Mouse (Mus musculus) hindbrain, embryonic 16.5 days (tissue): ENCODE results near the gene Arhgef17. TPM values are rescaled to one million over a fixed set of nuclear protein-coding genes. Genes with fewer than 3 reads are reported as not detected.
A peak's percentile ranks its signal among the peaks of the same experiment; 100 is the strongest.

Experiments used
- ATAC-seq: fragments of 200-750 bp; cut with Nextera tagmentation; 2 replicates; pipeline ENCODE4 v1.8.0; 2017; ENCODE audit warnings: moderate TSS enrichment, moderate library complexity
- H3K27ac ChIP-seq: fragments of 300-500 bp; sonication (generic); 2 replicates; pipeline ENCODE4 v1.5.1; 2014; ENCODE audit warnings: low read depth, mild to moderate bottlenecking, control low read depth, low read length, moderate library complexity
- H3K27me3 ChIP-seq: fragments of 300-500 bp; sonication (generic); replicated peaks from 2 replicates; pipeline ENCODE4 v1.6.1; 2014; ENCODE audit warnings: low read length; ENCODE audit not compliant: control insufficient read depth, insufficient read depth
- H3K36me3 ChIP-seq: fragments of 300-500 bp; sonication (generic); 2 replicates; pipeline ENCODE4 v1.6.1; 2014; ENCODE audit warnings: mild to moderate bottlenecking, low read length, moderate library complexity, mixed read lengths; ENCODE audit not compliant: control insufficient read depth, insufficient read depth
- H3K4me1 ChIP-seq: fragments of 300-500 bp; sonication (generic); 2 replicates; pipeline ENCODE4 v1.6.1; 2014; ENCODE audit warnings: low read depth, low read length; ENCODE audit not compliant: control insufficient read depth, insufficient read depth
- H3K4me2 ChIP-seq: fragments of 300-500 bp; sonication (generic); 2 replicates; pipeline ENCODE4 v1.6.1; 2014; ENCODE audit warnings: mild to moderate bottlenecking, low read length, control low read depth, moderate library complexity
- H3K4me3 ChIP-seq: fragments of 300-500 bp; sonication (generic); 2 replicates; pipeline ENCODE4 v1.5.1; 2014; ENCODE audit warnings: mild to moderate bottlenecking, low read length, control low read depth, moderate library complexity
- H3K9ac ChIP-seq: fragments of 300-500 bp; sonication (generic); 2 replicates; pipeline ENCODE4 v1.6.1; 2014; ENCODE audit warnings: low read depth, mild to moderate bottlenecking, control low read depth, low read length, moderate library complexity
- H3K9me3 ChIP-seq: fragments of 300-500 bp; sonication (generic); 2 replicates; pipeline ENCODE4 v1.6.1; 2014; ENCODE audit warnings: mild to moderate bottlenecking, low read length, moderate library complexity; ENCODE audit not compliant: control insufficient read depth
- WGBS: fragments of 180-500 bp; shearing (Covaris S2); extraction: QIAGEN DNeasy Blood & Tissue Kit; methylation state at CpG from one replicate; pipeline ENCODE4 v1.1.7; 2014; 5-methylcytosine and 5-hydroxymethylcytosine counted together
- polyA plus RNA-seq: library from polyadenylated mRNA; unstranded; fragments of >200 nt; fragmentation: Nextera tagmentation; extraction: Ambion mirVana; gene quantifications from 2 replicates; pipeline ENCODE4 v1.2.1, GENCODE M21; 2015

The Arhgef17 gene
- polyA plus RNA-seq, 1 experiment from 2014 or later: 13.6 TPM

DNA sequence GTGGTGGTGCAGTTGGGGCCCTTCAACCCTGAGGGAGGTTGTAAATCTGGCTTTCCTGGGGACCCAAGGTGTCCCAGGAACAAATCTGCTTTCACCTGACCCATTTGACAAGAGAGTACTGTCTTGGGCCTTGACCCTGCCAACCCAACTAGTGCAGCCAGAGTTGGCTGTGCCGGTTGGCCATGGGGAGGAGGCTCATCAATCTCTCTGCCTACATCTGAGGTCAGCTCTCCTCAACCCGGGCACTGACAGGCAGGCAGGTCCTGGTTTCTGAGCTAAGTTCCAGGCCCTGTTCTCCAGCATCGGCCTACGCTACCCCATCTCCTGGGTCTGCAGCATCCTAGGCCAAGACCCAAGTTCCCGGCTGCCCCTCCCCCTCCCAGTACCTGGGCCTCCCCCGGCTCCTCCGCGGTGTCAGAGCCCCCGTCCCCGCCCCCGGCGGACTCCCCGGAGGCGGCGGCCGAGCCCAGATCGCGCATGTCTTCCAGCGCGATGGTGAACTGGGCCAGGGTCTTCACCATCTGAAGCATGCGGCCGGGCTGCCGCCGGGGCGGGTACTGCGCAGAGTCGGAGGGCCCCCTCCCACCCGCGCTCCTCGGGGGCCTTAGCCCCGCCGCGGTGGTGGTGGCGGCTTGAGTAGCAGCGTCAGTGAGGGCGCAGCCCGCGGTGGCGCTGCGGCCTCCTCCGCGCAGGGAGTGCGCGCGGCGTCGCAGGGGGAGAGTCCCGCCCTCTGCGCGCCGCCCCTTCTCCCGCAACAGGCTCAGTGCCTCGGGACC, 37.7 kb downstream of the Arhgef17 start:
- peak overlapping the region; percentile 63 for H3K4me3 ChIP-seq
- peaks cover 20% of the 10 kb centered on the region for H3K4me1 ChIP-seq
- no peaks in the 10 kb centered on the region for H3K9me3 ChIP-seq
- peak; percentile 78 for ATAC-seq
- H3K27me3 ChIP-seq: no peaks in the 10 kb centered on the region
- WGBS: 4% methylated on average over 34 of the region's 53 CpGs
- H3K36me3 ChIP-seq: no peaks in the 10 kb centered on the region; the same call in 1 of the 2 replicates
- H3K4me2 ChIP-seq: peak overlapping the region; percentile 94
- H3K9ac ChIP-seq: peak overlapping the region; percentile 82
- peak overlapping the region; percentile 77 for H3K27ac ChIP-seq

- Histone ChIP-seq H3K4me1 (peaks cover 20% of the 10 kb centered on the region), H3K9ac (peak overlapping the region; percentile 82), H3K9me3 (no peaks in the 10 kb centered on the region), H3K27me3 (no peaks in the 10 kb centered on the region), H3K4me3 (peak overlapping the region; percentile 63), H3K27ac (peak overlapping the region; percentile 77), H3K4me2 (peak overlapping the region; percentile 94), H3K36me3 (no peaks in the 10 kb centered on the region; the same call in 1 of the 2 replicates)
- 30% methylated on average over 20 of the region's 20 CpGs for WGBS
- peak; percentile 25 for ATAC-seq
These were observed 38.5 kb downstream of the Arhgef17 start for GRCm38 (mm10) chr7:100893249-100894056.

DNA sequence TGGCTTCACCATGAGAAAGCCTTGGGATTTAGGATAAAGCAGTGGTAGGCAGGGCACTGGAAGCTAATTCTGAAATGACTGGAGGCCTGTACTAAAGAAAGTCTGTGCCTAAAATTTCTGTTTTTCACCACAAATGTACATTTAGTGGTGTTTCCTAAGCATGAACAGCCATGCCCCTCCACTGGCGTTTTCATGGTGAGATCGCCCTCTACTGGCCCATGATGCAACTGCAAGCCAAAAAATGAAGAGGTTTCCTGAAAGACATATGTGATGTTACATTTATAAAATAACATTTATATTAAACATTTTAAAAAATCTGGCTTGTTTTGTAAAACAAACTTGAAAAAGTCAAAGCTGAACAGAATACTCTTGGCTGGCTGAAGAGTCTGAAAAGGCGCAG, 45.4 kb downstream of the Arhgef17 start:
- no peak overlapping the region for H3K27ac ChIP-seq
- no peak for ATAC-seq
- peaks cover 16% of the 10 kb centered on the region for H3K36me3 ChIP-seq
- no peak overlapping the region for H3K9ac ChIP-seq
- no peak overlapping the region for H3K4me3 ChIP-seq
- H3K27me3 ChIP-seq: no peaks in the 10 kb centered on the region
- 27% methylated on average over 3 of the region's 3 CpGs for WGBS
- no peak overlapping the region for H3K4me2 ChIP-seq
- no peaks in the 10 kb centered on the region for H3K9me3 ChIP-seq
- no peaks in the 10 kb centered on the region for H3K4me1 ChIP-seq

- 92% methylated on average over 4 of the region's 4 CpGs for WGBS
- H3K4me2 ChIP-seq: no peak overlapping the region
- no peak overlapping the region for H3K4me3 ChIP-seq
- H3K36me3 ChIP-seq: peaks cover 18% of the 10 kb centered on the region
- no peaks in the 10 kb centered on the region for H3K9me3 ChIP-seq
- no peak overlapping the region for H3K27ac ChIP-seq
- no peak for ATAC-seq
- no peaks in the 10 kb centered on the region for H3K27me3 ChIP-seq
- no peak overlapping the region for H3K9ac ChIP-seq
- no peaks in the 10 kb centered on the region for H3K4me1 ChIP-seq
These were observed 47.4 kb downstream of the Arhgef17 start for GRCm38 (mm10) chr7:100884460-100884859.

GRCm38 (mm10) chr7:100881950-100882349, 50.0 kb downstream of the Arhgef17 start:
- no peaks in the 10 kb centered on the region for H3K9me3 ChIP-seq
- 92% methylated on average over 4 of the region's 4 CpGs for WGBS
- no peak overlapping the region for H3K4me3 ChIP-seq
- H3K4me2 ChIP-seq: no peak overlapping the region
- H3K9ac ChIP-seq: no peak overlapping the region
- peaks cover 25% of the 10 kb centered on the region for H3K36me3 ChIP-seq
- no peak overlapping the region for H3K27ac ChIP-seq
- H3K4me1 ChIP-seq: no peaks in the 10 kb centered on the region
- no peak for ATAC-seq
- H3K27me3 ChIP-seq: no peaks in the 10 kb centered on the region

DNA sequence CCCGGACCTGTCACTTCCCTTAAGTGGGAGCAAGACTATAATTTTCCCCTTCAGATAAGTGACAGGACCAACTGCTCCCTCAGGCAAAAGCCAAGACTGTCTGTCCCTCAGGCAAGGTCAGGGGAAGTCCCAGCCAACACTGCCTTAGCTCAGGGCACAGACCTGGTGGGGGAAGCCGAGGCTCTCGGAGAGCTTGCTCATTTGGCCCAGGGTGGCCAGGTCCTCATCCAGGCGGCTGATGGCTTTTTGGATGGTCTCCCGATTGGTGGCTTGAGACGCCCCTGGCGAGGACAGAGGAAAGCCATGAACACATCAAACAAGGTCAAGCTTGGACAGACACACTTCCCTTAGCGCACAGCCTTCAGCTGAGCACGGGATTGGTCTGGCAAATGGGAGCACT, 50.4 kb downstream of the Arhgef17 start:
- Histone ChIP-seq H3K4me3 (no peak overlapping the region), H3K9ac (no peak overlapping the region), H3K27ac (no peak overlapping the region), H3K36me3 (peaks cover 29% of the 10 kb centered on the region), H3K4me2 (no peak overlapping the region), H3K9me3 (no peaks in the 10 kb centered on the region), H3K27me3 (no peaks in the 10 kb centered on the region), H3K4me1 (no peaks in the 10 kb centered on the region)
- no peak for ATAC-seq
- WGBS: 94% methylated on average over 9 of the region's 9 CpGs

GRCm38 (mm10) chr7:100879595-100879994, 52.3 kb downstream of the Arhgef17 start:
- no peak for ATAC-seq
- no peak overlapping the region for H3K9ac ChIP-seq
- 25% methylated on average over 20 of the region's 20 CpGs for WGBS
- no peak overlapping the region for H3K4me3 ChIP-seq
- no peak overlapping the region for H3K4me2 ChIP-seq
- H3K36me3 ChIP-seq: peaks cover 27% of the 10 kb centered on the region
- no peaks in the 10 kb centered on the region for H3K4me1 ChIP-seq
- H3K27me3 ChIP-seq: no peaks in the 10 kb centered on the region
- no peaks in the 10 kb centered on the region for H3K9me3 ChIP-seq
- no peak overlapping the region for H3K27ac ChIP-seq

DNA sequence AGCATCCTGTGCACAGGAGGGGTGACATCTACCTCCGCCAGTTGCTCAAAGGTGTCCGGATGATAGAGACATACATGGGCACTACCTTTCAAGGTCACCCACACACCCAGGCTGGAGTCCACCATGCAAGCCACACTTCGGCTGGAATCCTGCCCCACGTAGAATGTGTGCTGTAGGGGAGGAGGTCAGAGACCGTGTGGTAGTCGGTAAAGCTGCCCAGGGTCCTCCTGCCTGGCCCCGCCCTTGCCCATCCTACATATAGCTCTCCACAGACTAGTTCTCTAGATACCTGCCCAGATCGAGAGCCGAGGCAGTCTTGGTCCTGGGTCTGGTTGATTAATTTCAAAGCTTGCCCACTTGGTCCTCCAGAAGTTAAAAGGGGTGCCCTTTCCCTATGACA, 55.1 kb downstream of the Arhgef17 start:
- Histone ChIP-seq H3K27ac (no peak overlapping the region), H3K4me2 (no peak overlapping the region), H3K36me3 (peaks cover 23% of the 10 kb centered on the region; the same call in 1 of the 2 replicates), H3K9ac (no peak overlapping the region), H3K9me3 (no peaks in the 10 kb centered on the region), H3K4me1 (no peaks in the 10 kb centered on the region), H3K4me3 (no peak overlapping the region), H3K27me3 (no peaks in the 10 kb centered on the region)
- ATAC-seq: no peak
- 86% methylated on average over 9 of the region's 9 CpGs for WGBS

- no peak for ATAC-seq
- Histone ChIP-seq H3K9ac (no peak overlapping the region), H3K4me3 (no peak overlapping the region), H3K27me3 (no peaks in the 10 kb centered on the region), H3K27ac (no peak overlapping the region), H3K9me3 (no peaks in the 10 kb centered on the region), H3K4me1 (no peaks in the 10 kb centered on the region), H3K36me3 (peaks cover 23% of the 10 kb centered on the region; the same call in 1 of the 2 replicates), H3K4me2 (no peak overlapping the region)
- 90% methylated on average over 13 of the region's 13 CpGs for WGBS
These were observed 55.6 kb downstream of the Arhgef17 start for GRCm38 (mm10) chr7:100876293-100876692.
